Mouse (Mus musculus) heart, embryonic 14.5 days (tissue): ENCODE measurements around the gene Stard8. TPM values are rescaled to one million over a fixed set of nuclear protein-coding genes. Genes with fewer than 3 reads are reported as not detected.

ENCODE experiments used
- ATAC-seq: fragments of 200-750 bp; cut with Nextera tagmentation; 2 replicates; pipeline ENCODE4 v1.8.0; 2017; ENCODE audit warnings: low read depth, moderate TSS enrichment; ENCODE audit not compliant: insufficient number of reproducible peaks, insufficient read depth, low FRiP score
- H3K27ac ChIP-seq, 2 experiments: fragments of 200-500 bp in 1 of 2; fragments of 300-500 bp in 1 of 2; sonication (generic) in 1 of 2; replicated peaks in 1 of 2; 2 replicates each; pipeline ENCODE4 v1.5.1; 2012 to 2014; ENCODE audit warnings: low read depth in 2 of 2, low read length in 2 of 2, control low read depth in 1 of 2, mild to moderate bottlenecking in 1 of 2, mixed read lengths in 1 of 2; ENCODE audit not compliant: control insufficient read depth in 1 of 2, insufficient read depth in 1 of 2
- H3K27me3 ChIP-seq: fragments of 300-500 bp; sonication (generic); 2 replicates; pipeline ENCODE4 v1.6.1; 2014; ENCODE audit warnings: mild to moderate bottlenecking, low read length, control low read depth; ENCODE audit not compliant: control insufficient read depth, insufficient read depth
- H3K36me3 ChIP-seq: fragments of 300-500 bp; sonication (generic); 2 replicates; pipeline ENCODE4 v1.6.1; 2014; ENCODE audit warnings: mild to moderate bottlenecking, control low read depth, low read length, mixed read lengths; ENCODE audit not compliant: control insufficient read depth, insufficient read depth
- H3K4me1 ChIP-seq, 2 experiments: fragments of 200-500 bp in 1 of 2; fragments of 300-500 bp in 1 of 2; sonication (generic) in 1 of 2; 2 replicates each; pipeline ENCODE4 v1.6.1; 2012 to 2014; ENCODE audit warnings: low read length in 2 of 2, control low read depth in 1 of 2, mixed read lengths in 1 of 2; ENCODE audit not compliant: control insufficient read depth in 2 of 2, insufficient read depth in 2 of 2
- H3K4me2 ChIP-seq: fragments of 300-500 bp; sonication (generic); 2 replicates; pipeline ENCODE4 v1.6.1; 2014; ENCODE audit warnings: mild to moderate bottlenecking, low read length
- H3K4me3 ChIP-seq, 2 experiments: fragments of 200-500 bp in 1 of 2; fragments of 300-500 bp in 1 of 2; sonication (generic) in 1 of 2; 2 replicates each; pipeline ENCODE4 v1.5.1; 2012 to 2014; ENCODE audit warnings: low read length in 2 of 2, mild to moderate bottlenecking in 2 of 2, control low read depth in 1 of 2, low read depth in 1 of 2, moderate library complexity in 1 of 2; ENCODE audit not compliant: control insufficient read depth in 1 of 2, insufficient read depth in 1 of 2
- H3K9ac ChIP-seq: fragments of 300-500 bp; sonication (generic); 2 replicates; pipeline ENCODE4 v1.6.1; 2014; ENCODE audit warnings: mild to moderate bottlenecking, low read length
- H3K9me3 ChIP-seq: fragments of 300-500 bp; sonication (generic); 2 replicates; pipeline ENCODE4 v1.6.1; 2016; ENCODE audit warnings: low read length, control low read depth; ENCODE audit not compliant: control insufficient read depth
- WGBS: fragments of 180-500 bp; shearing (Covaris S2); extraction: QIAGEN DNeasy Blood & Tissue Kit; methylation state at CpG from one replicate; pipeline ENCODE4 v1.1.7; 2014; 5-methylcytosine and 5-hydroxymethylcytosine counted together
- polyA plus RNA-seq: library from polyadenylated mRNA; unstranded; fragments of >200 nt; fragmentation: Nextera tagmentation; extraction: Ambion mirVana; gene quantifications from 2 replicates; pipeline ENCODE4 v1.2.1, GENCODE M21; 2014

The Stard8 gene
- polyA plus RNA-seq, 1 experiment from 2014 or later, result 11.3 TPM

- H3K27ac ChIP-seq, result no peak overlapping the region
- peaks cover 15 to 16% of the 10 kb centered on the region in 2 experiments; a peak in 3 of 4 replicates for H3K4me1 ChIP-seq
- peaks cover 11% of the 10 kb centered on the region; the same call in 1 of the 2 replicates for H3K27me3 ChIP-seq
- WGBS, result 64% methylated on average over 4 of the region's 4 CpGs
- H3K36me3 ChIP-seq, result no peaks in the 10 kb centered on the region
- H3K9ac ChIP-seq, result no peak overlapping the region
- no peak overlapping the region for H3K4me2 ChIP-seq
- no peak overlapping the region for H3K4me3 ChIP-seq
- ATAC-seq, result no peak
- no peaks in the 10 kb centered on the region for H3K9me3 ChIP-seq
These were observed 17.2 kb downstream of the Stard8 start for GRCm38 (mm10) chrX:99020215-99020614.

- no peak overlapping the region for H3K4me2 ChIP-seq
- WGBS, result 63% methylated on average over 2 of the region's 2 CpGs
- no peaks in the 10 kb centered on the region for H3K9me3 ChIP-seq
- H3K36me3 ChIP-seq, result no peaks in the 10 kb centered on the region
- peaks cover 16 to 17% of the 10 kb centered on the region in 2 experiments for H3K4me1 ChIP-seq
- H3K27ac ChIP-seq, result no peak overlapping the region
- H3K27me3 ChIP-seq, result peaks cover 8% of the 10 kb centered on the region; the same call in 1 of the 2 replicates
- H3K4me3 ChIP-seq, result no peak overlapping the region
- ATAC-seq, result no peak
- no peak overlapping the region for H3K9ac ChIP-seq
These were observed 18.5 kb downstream of the Stard8 start for GRCm38 (mm10) chrX:99021593-99021992.

GRCm38 (mm10) chrX:99023951-99024350 lies 20.9 kb downstream of the Stard8 start:
- no peak overlapping the region for H3K27ac ChIP-seq
- H3K9me3 ChIP-seq, result no peaks in the 10 kb centered on the region
- no peak overlapping the region for H3K4me2 ChIP-seq
- ATAC-seq, result no peak
- no peak overlapping the region for H3K9ac ChIP-seq
- peaks cover 4 to 16% of the 10 kb centered on the region in 2 experiments for H3K4me1 ChIP-seq
- H3K27me3 ChIP-seq, result peaks cover 3% of the 10 kb centered on the region; the same call in 1 of the 2 replicates
- no peak overlapping the region for H3K4me3 ChIP-seq
- H3K36me3 ChIP-seq, result no peaks in the 10 kb centered on the region
- WGBS, result 60% methylated on average over 1 of the region's 1 CpGs

GRCm38 (mm10) chrX:99035407-99035806 lies 32.4 kb downstream of the Stard8 start:
- no peaks in the 10 kb centered on the region for H3K9me3 ChIP-seq
- H3K4me3 ChIP-seq, result no peak overlapping the region
- no peak overlapping the region for H3K4me2 ChIP-seq
- peaks cover 0 to 2% of the 10 kb centered on the region in 2 experiments; a peak in 1 of 4 replicates for H3K4me1 ChIP-seq
- H3K27me3 ChIP-seq, result no peaks in the 10 kb centered on the region
- no peaks in the 10 kb centered on the region for H3K36me3 ChIP-seq
- H3K9ac ChIP-seq, result no peak overlapping the region
- H3K27ac ChIP-seq, result no peak overlapping the region
- ATAC-seq, result no peak
- 36% methylated on average over 3 of the region's 3 CpGs for WGBS

GRCm38 (mm10) chrX:99042451-99042951 lies 39.5 kb downstream of the Stard8 start:
- peak overlapping the region; percentile 75 for H3K4me2 ChIP-seq
- H3K27ac ChIP-seq, result peak overlapping the region; percentile 79
- H3K27me3 ChIP-seq, result 0 out of 2 replicates have a peak, but pooled peaks cover 3% of the 10 kb centered on the region
- ATAC-seq, result peak; percentile 89
- peak overlapping the region; percentile 45 to 60 for H3K4me3 ChIP-seq
- 15% methylated on average over 31 of the region's 31 CpGs for WGBS
- H3K4me1 ChIP-seq, result peaks cover 18 to 20% of the 10 kb centered on the region in 2 experiments
- H3K9ac ChIP-seq, result peak overlapping the region; percentile 73
- no peaks in the 10 kb centered on the region for H3K36me3 ChIP-seq
- H3K9me3 ChIP-seq, result no peaks in the 10 kb centered on the region

GRCm38 (mm10) chrX:99043275-99043674 lies 40.2 kb downstream of the Stard8 start:
- Histone ChIP-seq H3K4me1 (peaks cover 20% of the 10 kb centered on the region in 2 experiments), H3K4me2 (peak overlapping the region; percentile 75), H3K36me3 (no peaks in the 10 kb centered on the region), H3K27me3 (0 out of 2 replicates have a peak, but pooled peaks cover 3% of the 10 kb centered on the region), H3K4me3 (peak overlapping the region; percentile 45 to 60), H3K27ac (peak overlapping the region; percentile 79), H3K9me3 (no peaks in the 10 kb centered on the region), H3K9ac (peak overlapping the region; percentile 73)
- WGBS, result 25% methylated on average over 6 of the region's 6 CpGs
- ATAC-seq, result no peak

GRCm38 (mm10) chrX:99043739-99044138 lies 40.7 kb downstream of the Stard8 start:
- H3K27me3 ChIP-seq, result 0 out of 2 replicates have a peak, but pooled peaks cover 3% of the 10 kb centered on the region
- H3K4me1 ChIP-seq, result peaks cover 20 to 21% of the 10 kb centered on the region in 2 experiments
- H3K4me2 ChIP-seq, result peak overlapping the region; percentile 75
- peak overlapping the region; percentile 73 for H3K9ac ChIP-seq
- no peaks in the 10 kb centered on the region for H3K36me3 ChIP-seq
- peak overlapping the region; percentile 45 to 60 for H3K4me3 ChIP-seq
- WGBS, result 55% methylated on average over 5 of the region's 5 CpGs
- no peak overlapping the region for H3K27ac ChIP-seq
- no peaks in the 10 kb centered on the region for H3K9me3 ChIP-seq
- ATAC-seq, result no peak

- WGBS, result 53% methylated on average over 7 of the region's 7 CpGs
- Histone ChIP-seq H3K4me1 (peaks cover 28 to 29% of the 10 kb centered on the region in 2 experiments), H3K9ac (peak overlapping the region; percentile 44), H3K4me2 (peak overlapping the region; percentile 75), H3K27ac (peak overlapping the region; percentile 71 to 76), H3K9me3 (no peaks in the 10 kb centered on the region), H3K27me3 (0 out of 2 replicates have a peak, but pooled peaks cover 3% of the 10 kb centered on the region), H3K36me3 (no peaks in the 10 kb centered on the region), H3K4me3 (no peak overlapping the region)
- ATAC-seq, result no peak
These were observed 42.3 kb downstream of the Stard8 start for GRCm38 (mm10) chrX:99045315-99045714.
